ENCODE assay signal across 29 mouse cellular contexts in the genomic region with DNA sequence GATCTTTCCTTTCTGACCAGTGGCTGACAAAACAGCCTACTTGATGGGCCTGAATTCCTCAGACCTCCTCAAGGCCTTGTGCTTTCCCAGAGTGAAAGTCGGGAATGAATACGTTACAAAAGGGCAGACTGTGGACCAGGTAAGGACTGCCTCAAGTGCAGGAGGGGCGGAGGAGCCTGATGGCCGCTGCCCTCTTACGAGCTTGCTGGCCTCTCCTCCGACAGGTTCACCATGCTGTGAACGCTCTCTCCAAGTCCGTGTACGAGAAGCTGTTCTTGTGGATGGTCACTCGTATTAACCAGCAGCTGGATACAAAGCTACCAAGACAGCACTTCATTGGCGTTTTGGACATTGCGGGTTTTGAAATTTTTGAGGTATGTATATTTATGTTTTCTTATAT. TPM values are rescaled to one million over a fixed set of nuclear protein-coding genes. Genes with fewer than 3 reads are reported as not detected.
"Had no signal": no experiment of that assay in that cellular context is flagged by ENCODE, and none has a peak within 500 bp of the region (broad histone marks: within the 10 kb centered on the region; RNA-seq: fewer than 3 reads in every experiment).

No protein-coding gene starts in this region.

- H3K9me3 ChIP-seq: heart, embryonic 10.5 days; heart, embryonic 12.5 days; heart, embryonic 13.5 days; heart, embryonic 15.5 days; hindbrain, embryonic 10.5 days; hindbrain, embryonic 12.5 days; hindbrain, embryonic 13.5 days; hindbrain, embryonic 15.5 days; intestine, embryonic 15.5 days; kidney, embryonic 15.5 days had no signal

- H3K4me1 ChIP-seq: heart, embryonic 10.5 days; heart, embryonic 12.5 days; heart, embryonic 13.5 days; heart, embryonic 15.5 days; hindbrain, embryonic 12.5 days; hindbrain, embryonic 13.5 days; kidney, embryonic 15.5 days had no signal

- H3K9ac ChIP-seq: heart, embryonic 13.5 days; heart, embryonic 15.5 days; hindbrain, embryonic 12.5 days; hindbrain, embryonic 13.5 days; hindbrain, embryonic 14.5 days; hindbrain, embryonic 15.5 days; intestine, embryonic 15.5 days; kidney, embryonic 15.5 days had no signal

- ATAC-seq: hindbrain, embryonic 16.5 days; inflammation-experienced regulatory T-cells, adult 6 months had no signal

- H3K4me3 ChIP-seq: heart, embryonic 10.5 days; heart, embryonic 12.5 days; heart, embryonic 13.5 days; heart, embryonic 15.5 days; hindbrain, embryonic 10.5 days; hindbrain, embryonic 12.5 days; hindbrain, embryonic 13.5 days; hindbrain, embryonic 15.5 days; intestine, embryonic 15.5 days; kidney, embryonic 15.5 days; layer of hippocampus, adult 2 months; left cerebral cortex, adult 2 months had no signal

- DNase-seq: heart, postnatal 10 days; heart, postnatal 14 days; heart, postnatal 36 days; heart, postnatal 4 days; kidney, adult 11 months; kidney, adult 18-20 months; kidney, postnatal 10 days; kidney, postnatal 4 days; layer of hippocampus, adult 9-11 months; layer of hippocampus, postnatal 36 days had no signal

- H3K36me3 ChIP-seq: heart, embryonic 10.5 days; heart, embryonic 12.5 days; heart, embryonic 13.5 days; heart, embryonic 15.5 days; hindbrain, embryonic 10.5 days; hindbrain, embryonic 12.5 days; hindbrain, embryonic 13.5 days; hindbrain, embryonic 15.5 days; intestine, embryonic 15.5 days; kidney, embryonic 15.5 days had no signal

- H3K4me2 ChIP-seq: heart, embryonic 11.5 days; heart, embryonic 12.5 days; heart, embryonic 13.5 days; heart, embryonic 15.5 days; hindbrain, embryonic 12.5 days; hindbrain, embryonic 13.5 days; hindbrain, embryonic 14.5 days; hindbrain, embryonic 15.5 days; intestine, embryonic 15.5 days; kidney, embryonic 15.5 days had no signal

- H3K27ac ChIP-seq: heart, embryonic 10.5 days; heart, embryonic 13.5 days; heart, embryonic 15.5 days; hindbrain, embryonic 10.5 days; hindbrain, embryonic 12.5 days; hindbrain, embryonic 13.5 days; hindbrain, embryonic 14.5 days; hindbrain, embryonic 15.5 days; intestine, embryonic 15.5 days; kidney, embryonic 15.5 days; kidney, postnatal 0 days; layer of hippocampus, adult 2 months; left cerebral cortex, adult 2 months had no signal

RNA-seq across cellular contexts. Expression of a gene that starts 9.1 kb away (rescaled TPM):
- total RNA-seq: heart, postnatal 14 days; heart, postnatal 25 days; heart, postnatal 36 days; hematopoietic stem cell, adult 5-6 weeks had no signal
